Mouse (Mus musculus) hindbrain, embryonic 12.5 days (tissue): ENCODE data around the gene Mettl15. TPM values are rescaled to one million over a fixed set of nuclear protein-coding genes. Genes with fewer than 3 reads are reported as not detected.

ENCODE experiments used
- ATAC-seq: fragments of 200-750 bp; cut with Nextera tagmentation; 2 replicates; pipeline ENCODE4 v1.8.0; 2017; ENCODE audit warnings: moderate TSS enrichment; ENCODE audit not compliant: low FRiP score
- H3K27ac ChIP-seq: fragments of 300-500 bp; sonication (generic); 2 replicates; pipeline ENCODE4 v1.5.1; 2016; ENCODE audit warnings: mild to moderate bottlenecking
- H3K27me3 ChIP-seq: fragments of 300-500 bp; sonication (generic); 2 replicates; pipeline ENCODE4 v1.6.1; 2016; ENCODE audit warnings: mild to moderate bottlenecking
- H3K36me3 ChIP-seq: fragments of 300-500 bp; sonication (generic); 2 replicates; pipeline ENCODE4 v1.6.1; 2016; ENCODE audit warnings: mild to moderate bottlenecking
- H3K4me1 ChIP-seq: fragments of 300-500 bp; sonication (generic); 2 replicates; pipeline ENCODE4 v1.6.1; 2016
- H3K4me2 ChIP-seq: fragments of 300-500 bp; sonication (generic); replicated peaks from 2 replicates; pipeline ENCODE4 v1.6.1; 2016; ENCODE audit warnings: mild to moderate bottlenecking
- H3K4me3 ChIP-seq: fragments of 300-500 bp; sonication (generic); 2 replicates; pipeline ENCODE4 v1.5.1; 2016; ENCODE audit warnings: mild to moderate bottlenecking
- H3K9ac ChIP-seq: fragments of 300-500 bp; sonication (generic); 2 replicates; pipeline ENCODE4 v1.6.1; 2016; ENCODE audit warnings: mild to moderate bottlenecking, moderate library complexity
- H3K9me3 ChIP-seq: fragments of 300-500 bp; sonication (generic); replicated peaks from 2 replicates; pipeline ENCODE4 v1.6.1; 2016; ENCODE audit warnings: mild to moderate bottlenecking
- WGBS: fragments of 180-500 bp; shearing (Covaris S2); methylation state at CpG from one replicate; pipeline ENCODE4 v1.1.7; 2016; 5-methylcytosine and 5-hydroxymethylcytosine counted together
- microRNA-seq: library from miRNA; unstranded; fragments of <30 nt; microRNA quantifications from one replicate; pipeline ENCODE4, GENCODE M21; 2017
- polyA plus RNA-seq: library from polyadenylated mRNA; unstranded; fragments of >200 nt; fragmentation: Nextera tagmentation; extraction: Ambion mirVana; gene quantifications from 2 replicates; pipeline ENCODE4 v1.2.1, GENCODE M21; 2016

Mettl15 gene
- polyA plus RNA-seq, 1 experiment from 2014 or later, result 10.1 TPM

- WGBS, result 43% methylated on average over 6 of the region's 6 CpGs
- no peak overlapping the region for H3K9ac ChIP-seq
- H3K36me3 ChIP-seq, result no peaks in the 10 kb centered on the region
- H3K4me3 ChIP-seq, result no peak overlapping the region
- 0 out of 2 replicates have a peak, but pooled peaks cover 9% of the 10 kb centered on the region for H3K4me1 ChIP-seq
- ATAC-seq, result no peak
- H3K9me3 ChIP-seq, result no peaks in the 10 kb centered on the region
- H3K4me2 ChIP-seq, result no peak overlapping the region
- H3K27ac ChIP-seq, result no peak overlapping the region
- no peaks in the 10 kb centered on the region for H3K27me3 ChIP-seq
Measured at GRCm38 (mm10) chr2:109153402-109154050, 127.0 kb downstream of the Mettl15 start.

DNA sequence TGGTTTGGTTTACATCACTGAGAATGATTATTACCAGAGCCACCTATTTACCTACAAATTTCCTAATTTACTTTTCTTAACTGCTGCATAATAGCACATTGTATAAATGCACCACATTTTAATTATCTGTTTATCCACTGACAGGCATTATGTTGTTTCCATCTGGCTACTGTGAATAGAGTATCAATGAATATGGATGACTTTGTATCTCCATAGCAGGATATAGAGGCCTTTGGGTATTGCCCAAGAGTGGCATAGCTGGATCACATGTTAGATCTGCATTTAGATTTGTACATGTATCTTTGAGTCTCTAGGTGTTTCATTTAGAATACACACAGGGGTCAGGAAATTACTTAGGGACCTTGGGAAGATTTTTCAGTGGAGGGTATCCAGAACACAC lies 133.3 kb downstream of the Mettl15 start:
- Histone ChIP-seq H3K9ac (no peak overlapping the region), H3K36me3 (no peaks in the 10 kb centered on the region), H3K27ac (no peak overlapping the region), H3K9me3 (no peaks in the 10 kb centered on the region), H3K4me1 (no peaks in the 10 kb centered on the region), H3K4me3 (no peak overlapping the region), H3K4me2 (no peak overlapping the region), H3K27me3 (no peaks in the 10 kb centered on the region)
- peak; percentile 71 for ATAC-seq

DNA sequence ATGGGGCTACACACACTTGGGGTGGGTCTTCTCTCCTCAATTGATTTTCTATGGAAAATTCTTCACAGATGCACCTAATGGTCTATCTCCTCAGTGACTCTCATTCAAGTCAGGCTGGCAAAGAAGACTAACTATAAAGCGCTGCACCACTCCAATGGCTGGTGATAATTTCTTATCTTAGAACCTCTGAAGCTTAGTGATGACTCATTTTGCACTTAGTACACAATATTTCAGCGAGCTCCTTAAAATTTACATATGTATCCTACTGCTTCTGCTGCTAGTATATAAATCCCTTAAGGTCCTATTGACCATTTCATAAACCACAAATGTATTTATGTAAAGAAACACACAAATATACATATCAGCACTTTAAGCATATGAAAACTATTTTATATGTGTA lies 136.1 kb downstream of the Mettl15 start:
- no peak overlapping the region for H3K4me3 ChIP-seq
- H3K9me3 ChIP-seq, result no peaks in the 10 kb centered on the region
- H3K36me3 ChIP-seq, result no peaks in the 10 kb centered on the region
- no peak overlapping the region for H3K27ac ChIP-seq
- H3K9ac ChIP-seq, result no peak overlapping the region
- no peaks in the 10 kb centered on the region for H3K4me1 ChIP-seq
- no peaks in the 10 kb centered on the region for H3K27me3 ChIP-seq
- no peak for ATAC-seq
- H3K4me2 ChIP-seq, result no peak overlapping the region
- WGBS, result 91% methylated on average over 2 of the region's 2 CpGs

DNA sequence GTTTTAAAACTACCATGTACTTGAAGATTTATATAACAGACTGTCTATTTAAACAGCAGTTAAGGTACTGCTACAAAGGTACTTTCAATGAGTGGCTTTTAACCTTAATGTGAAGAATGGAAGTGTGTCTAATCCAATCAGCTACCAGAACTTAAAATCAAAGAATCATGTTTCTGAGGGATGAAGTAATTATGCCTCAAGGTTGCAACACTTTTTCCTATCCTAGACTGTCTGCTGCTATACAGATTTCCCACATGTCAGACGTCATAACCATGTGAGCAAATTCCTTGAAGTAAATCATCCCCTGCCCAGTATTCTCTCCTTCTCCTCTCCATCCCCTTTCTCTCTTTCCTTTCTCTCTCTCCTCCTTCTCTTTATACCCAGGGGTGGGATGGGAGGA lies 140.2 kb downstream of the Mettl15 start:
- no peak overlapping the region for H3K4me2 ChIP-seq
- no peaks in the 10 kb centered on the region for H3K36me3 ChIP-seq
- H3K27ac ChIP-seq, result no peak overlapping the region
- no peaks in the 10 kb centered on the region for H3K4me1 ChIP-seq
- no peak overlapping the region for H3K4me3 ChIP-seq
- no peak overlapping the region for H3K9ac ChIP-seq
- 81% methylated on average over 1 of the region's 1 CpGs for WGBS
- H3K27me3 ChIP-seq, result no peaks in the 10 kb centered on the region
- ATAC-seq, result no peak
- no peaks in the 10 kb centered on the region for H3K9me3 ChIP-seq

DNA sequence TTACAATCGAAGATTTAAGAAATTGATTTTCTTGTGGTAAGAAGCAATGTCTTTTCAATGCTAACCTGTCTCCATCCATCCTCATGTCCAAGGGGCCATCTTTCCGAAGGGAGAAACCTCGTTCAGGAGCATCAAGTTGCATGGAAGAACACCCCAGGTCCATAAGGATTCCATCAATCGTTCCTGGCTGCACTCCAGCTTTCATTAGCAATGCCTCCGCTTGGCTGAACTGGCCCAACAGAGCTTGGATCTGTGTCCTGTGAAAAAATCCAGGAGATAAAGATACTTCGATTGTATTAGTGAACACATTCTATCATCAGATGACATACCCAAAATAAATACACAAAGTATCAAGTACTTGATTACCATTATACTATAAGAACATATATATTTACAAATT lies 143.3 kb downstream of the Mettl15 start:
- H3K4me2 ChIP-seq, result no peak overlapping the region
- H3K36me3 ChIP-seq, result no peaks in the 10 kb centered on the region
- WGBS, result 87% methylated on average over 6 of the region's 6 CpGs
- no peak overlapping the region for H3K9ac ChIP-seq
- no peak overlapping the region for H3K4me3 ChIP-seq
- no peak for ATAC-seq
- no peaks in the 10 kb centered on the region for H3K9me3 ChIP-seq
- no peaks in the 10 kb centered on the region for H3K27me3 ChIP-seq
- H3K27ac ChIP-seq, result no peak overlapping the region
- no peaks in the 10 kb centered on the region for H3K4me1 ChIP-seq

DNA sequence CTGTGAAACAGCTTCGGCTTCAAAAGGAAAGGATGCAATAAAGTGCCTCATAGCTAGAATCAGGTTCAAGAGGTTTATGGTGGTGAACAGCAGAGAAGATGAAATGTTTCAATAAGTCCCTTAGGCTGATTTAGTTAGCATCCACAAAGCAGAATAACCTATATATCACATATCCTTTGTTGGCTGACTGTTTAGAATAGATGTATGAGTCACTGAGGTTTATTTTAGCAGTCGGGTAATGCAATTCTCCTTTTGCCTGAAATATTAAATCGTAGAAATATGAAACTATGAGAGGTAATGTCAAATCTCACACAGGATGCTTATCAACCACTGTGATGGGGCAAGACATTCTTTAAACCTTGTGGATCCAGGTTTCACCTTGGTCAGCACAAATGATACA lies 149.8 kb downstream of the Mettl15 start:
- WGBS, result 95% methylated on average over 3 of the region's 3 CpGs
- no peaks in the 10 kb centered on the region for H3K27me3 ChIP-seq
- H3K9ac ChIP-seq, result no peak overlapping the region
- H3K4me3 ChIP-seq, result no peak overlapping the region
- ATAC-seq, result no peak
- no peaks in the 10 kb centered on the region for H3K36me3 ChIP-seq
- no peaks in the 10 kb centered on the region for H3K4me1 ChIP-seq
- H3K4me2 ChIP-seq, result no peak overlapping the region
- H3K27ac ChIP-seq, result no peak overlapping the region
- H3K9me3 ChIP-seq, result no peaks in the 10 kb centered on the region

GRCm38 (mm10) chr2:109129921-109130320 lies 150.6 kb downstream of the Mettl15 start:
- no peak overlapping the region for H3K4me2 ChIP-seq
- 88% methylated on average over 3 of the region's 3 CpGs for WGBS
- no peak overlapping the region for H3K27ac ChIP-seq
- no peak for ATAC-seq
- no peaks in the 10 kb centered on the region for H3K36me3 ChIP-seq
- H3K4me3 ChIP-seq, result no peak overlapping the region
- no peaks in the 10 kb centered on the region for H3K9me3 ChIP-seq
- H3K9ac ChIP-seq, result no peak overlapping the region
- H3K27me3 ChIP-seq, result no peaks in the 10 kb centered on the region
- H3K4me1 ChIP-seq, result no peaks in the 10 kb centered on the region

DNA sequence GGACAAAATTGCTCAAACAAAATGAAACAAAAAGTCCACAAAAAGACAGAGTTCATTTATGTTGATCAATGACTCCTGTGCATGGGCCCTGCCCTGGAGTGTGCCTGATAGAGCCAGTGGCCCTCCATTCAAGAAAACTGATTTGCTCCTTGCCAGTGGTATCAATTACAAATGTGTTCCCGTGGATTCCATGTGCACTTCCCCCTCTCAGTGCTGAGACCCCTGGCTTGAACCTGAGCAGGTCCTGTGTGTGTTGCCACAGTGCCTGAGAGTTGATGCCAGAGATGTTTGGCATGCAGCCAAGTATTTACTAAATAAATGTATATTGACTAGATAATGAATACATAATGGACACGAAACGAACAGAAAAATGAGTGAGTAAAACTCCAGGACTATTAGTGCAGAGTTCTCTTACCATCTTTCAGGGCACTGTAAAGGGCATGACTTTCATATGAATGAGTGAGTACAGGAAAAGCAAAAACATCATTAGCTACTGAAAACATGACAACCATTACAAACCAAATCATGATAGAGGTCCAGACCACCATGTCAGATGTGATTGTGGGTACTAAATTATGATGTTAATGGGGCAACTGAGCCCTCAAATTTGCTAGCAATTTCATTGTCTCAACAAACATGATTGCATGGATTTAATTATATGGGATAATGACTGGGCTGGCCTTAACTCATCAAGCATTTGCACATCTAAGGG lies 174.6 kb downstream of the Mettl15 start:
- Histone ChIP-seq H3K9ac (no peak overlapping the region), H3K4me2 (no peak overlapping the region), H3K4me1 (0 out of 2 replicates have a peak, but pooled peaks cover 2% of the 10 kb centered on the region), H3K36me3 (no peaks in the 10 kb centered on the region), H3K4me3 (no peak overlapping the region), H3K27me3 (no peaks in the 10 kb centered on the region), H3K27ac (no peak overlapping the region), H3K9me3 (no peaks in the 10 kb centered on the region)
- ATAC-seq, result peak; percentile 58
- WGBS, result 74% methylated on average over 3 of the region's 3 CpGs

GRCm38 (mm10) chr2:109049686-109050085 lies 230.9 kb downstream of the Mettl15 start:
- WGBS, result 75% methylated on average over 2 of the region's 2 CpGs
- no peak overlapping the region for H3K9ac ChIP-seq

More at GRCm38 (mm10) chr2:109049686-109050085, 230.9 kb downstream of the Mettl15 start:
- Histone ChIP-seq H3K4me3 (no peak overlapping the region), H3K4me1 (no peaks in the 10 kb centered on the region), H3K4me2 (no peak overlapping the region), H3K9me3 (no peaks in the 10 kb centered on the region), H3K27ac (no peak overlapping the region), H3K27me3 (no peaks in the 10 kb centered on the region), H3K36me3 (no peaks in the 10 kb centered on the region)
- no peak for ATAC-seq

Small RNA genes lying within 50 kb of the gene (microRNA-seq; reads per million reads assigned to microRNA genes)
- gene Gm24115, result not detected

Other genes with a start within 250 kb of the Mettl15 start
- 22.1 and 23.2 TPM in 2 replicates for gene Kif18a, start within 50 bp of the Mettl15 start, polyA plus RNA-seq